Mouse (Mus musculus): ENCODE results near the gene Igsf9. TPM values are rescaled to one million over a fixed set of nuclear protein-coding genes. Genes with fewer than 3 reads are reported as not detected.

The Igsf9 gene
- polyA plus RNA-seq (2015; fragmentation: Nextera tagmentation; extraction: Ambion mirVana): 17.4 and 20.4 TPM in 2 replicates

GRCm38 (mm10) chr1:172481540-172482280, at the start of gene Igsf9:
TSS of gene Igsf9 (plus strand) at chr1:172481788.
- H3K4me2 ChIP-seq (ENCODE audit: low read depth, low read length): peak within 1 kb of the TSS; percentile 94
- peak; percentile 97 for ATAC-seq (ENCODE audit: low read depth)
- H3K27ac ChIP-seq (ENCODE audit: low read length): peak within 1 kb of the TSS; percentile 93
- H3K9ac ChIP-seq (ENCODE audit: low read length): peak within 1 kb of the TSS; percentile 70
- peaks cover 34% of the 10 kb centered on the region for H3K4me1 ChIP-seq (replicated peaks; ENCODE audit: control insufficient read depth, insufficient read depth, low read length)
- peak within 1 kb of the TSS; percentile 65 for H3K4me3 ChIP-seq (ENCODE audit: low read length)
- H3K9me3 ChIP-seq (ENCODE audit: control insufficient read depth, low read length): no peaks in the 10 kb centered on the region
- H3K36me3 ChIP-seq (ENCODE audit: control insufficient read depth, insufficient read depth, low read length): no peaks in the 10 kb centered on the region
- WGBS: under 1% methylated on average over 38 of the region's 38 CpGs
- no peaks in the 10 kb centered on the region for H3K27me3 ChIP-seq (ENCODE audit: control insufficient read depth, insufficient read depth, low read depth, low read length)

DNA sequence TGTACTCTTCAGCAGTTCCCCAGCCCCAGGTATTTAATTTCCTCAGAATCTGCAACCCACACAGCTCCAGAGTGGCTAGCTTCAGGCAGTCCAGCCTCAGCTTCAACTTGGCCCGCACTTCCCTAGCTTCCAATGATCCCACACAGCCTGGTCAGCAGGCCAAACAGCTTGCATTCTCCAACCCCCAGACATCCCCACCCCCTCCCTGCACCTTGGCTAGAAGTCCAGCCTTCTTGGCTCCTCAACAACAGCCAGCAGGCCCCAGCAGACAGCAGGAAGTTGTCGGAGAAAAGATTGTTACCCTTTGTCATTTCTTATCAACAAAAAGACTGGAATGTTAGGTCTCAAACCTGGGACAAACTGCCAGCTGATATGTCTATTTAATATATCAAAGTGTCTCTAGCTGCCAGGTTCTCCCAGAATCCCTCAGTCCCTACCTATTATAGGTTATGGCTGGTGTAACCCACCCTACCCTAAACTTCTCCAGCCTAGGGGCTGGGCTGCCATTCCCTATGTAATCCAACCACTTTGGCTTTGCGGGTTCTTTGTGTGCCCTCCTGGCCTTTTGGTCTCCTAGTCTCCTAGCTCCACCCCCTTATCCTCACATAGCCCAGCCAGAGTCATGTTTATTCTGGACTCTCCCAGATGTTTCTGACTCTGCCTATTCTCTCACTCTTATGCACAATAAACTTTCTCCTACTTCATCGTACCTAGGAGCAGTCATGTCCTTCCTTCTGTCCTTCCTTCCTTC, 49.6 kb upstream of the Igsf9 start:
- Histone ChIP-seq H3K36me3 (ENCODE audit: control insufficient read depth, insufficient read depth, low read length) (no peaks in the 10 kb centered on the region), H3K4me3 (ENCODE audit: low read length) (no peak overlapping the region), H3K27ac (ENCODE audit: low read length) (peak overlapping the region; percentile 19; the same call in 1 of the 2 replicates), H3K27me3 (ENCODE audit: control insufficient read depth, insufficient read depth, low read depth, low read length) (no peaks in the 10 kb centered on the region), H3K9ac (ENCODE audit: low read length) (no peak overlapping the region), H3K9me3 (ENCODE audit: control insufficient read depth, low read length) (no peaks in the 10 kb centered on the region), H3K4me2 (ENCODE audit: low read depth, low read length) (no peak overlapping the region), H3K4me1 (replicated peaks; ENCODE audit: control insufficient read depth, insufficient read depth, low read length) (peaks cover 14% of the 10 kb centered on the region)
- 12% methylated on average over 4 of the region's 4 CpGs for WGBS
- peak; percentile 80 for ATAC-seq (ENCODE audit: low read depth)

DNA sequence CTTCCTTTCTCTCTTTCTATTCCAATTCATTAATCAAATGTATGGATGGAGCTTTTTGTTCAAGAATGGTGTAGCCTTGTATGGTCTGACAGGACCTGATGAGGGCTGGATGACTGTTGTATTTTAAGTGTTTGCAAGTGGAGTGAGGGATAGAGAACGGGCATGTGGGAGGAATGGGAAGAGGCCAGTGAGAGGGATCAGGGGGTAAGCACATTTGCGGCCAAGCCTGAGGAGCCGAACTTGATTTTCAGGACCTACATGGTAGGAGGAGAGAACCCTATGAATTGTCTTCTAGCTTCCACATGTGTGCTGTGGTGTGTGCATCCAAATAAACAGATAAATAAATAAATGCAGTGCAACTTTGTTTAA, 49.0 kb upstream of the Igsf9 start:
- Histone ChIP-seq H3K27me3 (ENCODE audit: control insufficient read depth, insufficient read depth, low read depth, low read length) (no peaks in the 10 kb centered on the region), H3K4me2 (ENCODE audit: low read depth, low read length) (no peak overlapping the region), H3K27ac (ENCODE audit: low read length) (no peak overlapping the region), H3K36me3 (ENCODE audit: control insufficient read depth, insufficient read depth, low read length) (no peaks in the 10 kb centered on the region), H3K9me3 (ENCODE audit: control insufficient read depth, low read length) (no peaks in the 10 kb centered on the region), H3K9ac (ENCODE audit: low read length) (no peak overlapping the region), H3K4me3 (ENCODE audit: low read length) (no peak overlapping the region), H3K4me1 (replicated peaks; ENCODE audit: control insufficient read depth, insufficient read depth, low read length) (peaks cover 14% of the 10 kb centered on the region)
- no peak for ATAC-seq (ENCODE audit: low read depth)
- 58% methylated on average over 3 of the region's 3 CpGs for WGBS

- Histone ChIP-seq H3K27ac (ENCODE audit: low read length) (no peak overlapping the region), H3K27me3 (ENCODE audit: control insufficient read depth, insufficient read depth, low read depth, low read length) (no peaks in the 10 kb centered on the region), H3K4me2 (ENCODE audit: low read depth, low read length) (no peak overlapping the region), H3K36me3 (ENCODE audit: control insufficient read depth, insufficient read depth, low read length) (no peaks in the 10 kb centered on the region), H3K9ac (ENCODE audit: low read length) (no peak overlapping the region), H3K4me1 (replicated peaks; ENCODE audit: control insufficient read depth, insufficient read depth, low read length) (peaks cover 14% of the 10 kb centered on the region), H3K4me3 (ENCODE audit: low read length) (no peak overlapping the region), H3K9me3 (ENCODE audit: control insufficient read depth, low read length) (no peaks in the 10 kb centered on the region)
- WGBS: 54% methylated on average over 20 of the region's 20 CpGs
- no peak for ATAC-seq (ENCODE audit: low read depth)
Observed at GRCm38 (mm10) chr1:172433012-172433850, 48.4 kb upstream of the Igsf9 start.

- Histone ChIP-seq H3K4me2 (ENCODE audit: low read depth, low read length) (no peak overlapping the region), H3K27me3 (ENCODE audit: control insufficient read depth, insufficient read depth, low read depth, low read length) (no peaks in the 10 kb centered on the region), H3K4me1 (replicated peaks; ENCODE audit: control insufficient read depth, insufficient read depth, low read length) (peaks cover 14% of the 10 kb centered on the region), H3K36me3 (ENCODE audit: control insufficient read depth, insufficient read depth, low read length) (no peaks in the 10 kb centered on the region), H3K4me3 (ENCODE audit: low read length) (no peak overlapping the region), H3K27ac (ENCODE audit: low read length) (no peak overlapping the region), H3K9me3 (ENCODE audit: control insufficient read depth, low read length) (no peaks in the 10 kb centered on the region), H3K9ac (ENCODE audit: low read length) (no peak overlapping the region)
- no peak for ATAC-seq (ENCODE audit: low read depth)
- 88% methylated on average over 4 of the region's 4 CpGs for WGBS
Observed at GRCm38 (mm10) chr1:172433851-172434165, 47.8 kb upstream of the Igsf9 start.

GRCm38 (mm10) chr1:172436785-172437184, 44.8 kb upstream of the Igsf9 start:
- Histone ChIP-seq H3K36me3 (ENCODE audit: control insufficient read depth, insufficient read depth, low read length) (no peaks in the 10 kb centered on the region), H3K9ac (ENCODE audit: low read length) (no peak overlapping the region), H3K4me2 (ENCODE audit: low read depth, low read length) (no peak overlapping the region), H3K27me3 (ENCODE audit: control insufficient read depth, insufficient read depth, low read depth, low read length) (no peaks in the 10 kb centered on the region), H3K4me1 (replicated peaks; ENCODE audit: control insufficient read depth, insufficient read depth, low read length) (peaks cover 10% of the 10 kb centered on the region), H3K27ac (ENCODE audit: low read length) (no peak overlapping the region), H3K4me3 (ENCODE audit: low read length) (no peak overlapping the region), H3K9me3 (ENCODE audit: control insufficient read depth, low read length) (no peaks in the 10 kb centered on the region)
- no peak for ATAC-seq (ENCODE audit: low read depth)
- 25% methylated on average over 6 of the region's 6 CpGs for WGBS

DNA sequence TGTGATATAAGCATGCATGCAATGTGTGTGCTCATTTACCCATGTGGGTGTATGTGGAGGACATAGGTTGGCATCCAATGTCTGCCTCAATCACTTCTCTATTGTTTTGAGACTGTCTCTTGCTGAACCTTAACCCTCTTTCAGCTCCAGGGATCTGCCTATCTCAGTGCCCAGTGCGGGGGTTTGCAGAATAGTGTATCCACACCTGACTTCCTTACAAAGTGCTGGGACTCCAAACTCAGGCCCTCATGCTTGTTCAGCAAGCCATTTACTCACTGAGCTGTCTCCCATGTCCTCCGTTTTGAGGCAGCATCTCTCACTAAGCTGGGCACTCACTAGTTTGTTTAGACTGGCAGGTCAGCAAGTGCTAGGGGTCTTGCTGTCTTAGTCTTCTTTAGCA, 43.0 kb upstream of the Igsf9 start:
- WGBS: 64% methylated on average over 2 of the region's 2 CpGs

GRCm38 (mm10) chr1:172440521-172440920, 41.1 kb upstream of the Igsf9 start:
- no peaks in the 10 kb centered on the region for H3K36me3 ChIP-seq (ENCODE audit: control insufficient read depth, insufficient read depth, low read length)
- no peak overlapping the region for H3K27ac ChIP-seq (ENCODE audit: low read length)
- H3K4me2 ChIP-seq (ENCODE audit: low read depth, low read length): no peak overlapping the region
- no peak overlapping the region for H3K4me3 ChIP-seq (ENCODE audit: low read length)
- no peaks in the 10 kb centered on the region for H3K27me3 ChIP-seq (ENCODE audit: control insufficient read depth, insufficient read depth, low read depth, low read length)
- 76% methylated on average over 3 of the region's 3 CpGs for WGBS
- no peak overlapping the region for H3K9ac ChIP-seq (ENCODE audit: low read length)
- H3K9me3 ChIP-seq (ENCODE audit: control insufficient read depth, low read length): no peaks in the 10 kb centered on the region
- ATAC-seq (ENCODE audit: low read depth): no peak
- H3K4me1 ChIP-seq (replicated peaks; ENCODE audit: control insufficient read depth, insufficient read depth, low read length): no peaks in the 10 kb centered on the region

More for the DNA sequence above, 43.0 kb upstream of the Igsf9 start:
- no peak for ATAC-seq (ENCODE audit: low read depth)
- H3K4me2 ChIP-seq (ENCODE audit: low read depth, low read length): no peak overlapping the region
- no peak overlapping the region for H3K4me3 ChIP-seq (ENCODE audit: low read length)
- H3K9ac ChIP-seq (ENCODE audit: low read length): no peak overlapping the region
- H3K27me3 ChIP-seq (ENCODE audit: control insufficient read depth, insufficient read depth, low read depth, low read length): no peaks in the 10 kb centered on the region
- H3K27ac ChIP-seq (ENCODE audit: low read length): no peak overlapping the region
- no peaks in the 10 kb centered on the region for H3K4me1 ChIP-seq (replicated peaks; ENCODE audit: control insufficient read depth, insufficient read depth, low read length)
- H3K36me3 ChIP-seq (ENCODE audit: control insufficient read depth, insufficient read depth, low read length): no peaks in the 10 kb centered on the region
- no peaks in the 10 kb centered on the region for H3K9me3 ChIP-seq (ENCODE audit: control insufficient read depth, low read length)

DNA sequence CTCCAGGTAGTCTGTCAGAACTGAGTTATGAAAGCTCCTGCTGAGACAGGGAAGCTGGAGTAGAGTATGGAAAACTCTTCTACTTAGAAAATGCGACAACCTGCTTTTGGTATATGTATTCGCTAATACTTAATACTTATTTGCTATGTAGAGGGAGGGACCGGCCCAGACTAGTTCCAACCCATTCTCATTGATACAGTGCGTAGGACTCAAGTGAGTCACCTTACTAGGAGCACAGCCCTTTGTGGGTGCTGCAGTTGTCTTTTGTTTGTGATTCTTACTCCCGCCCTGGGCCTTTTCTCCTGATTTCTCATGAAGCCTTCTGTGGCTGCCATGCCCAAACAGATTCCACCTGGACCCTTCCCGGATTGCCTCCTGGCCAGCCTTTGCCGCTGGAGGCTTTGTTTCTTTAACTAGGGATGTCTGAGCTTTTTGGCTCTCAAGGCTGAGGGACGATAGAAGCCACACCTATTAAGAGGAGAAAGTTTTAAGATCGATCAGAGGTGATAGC, 39.6 kb upstream of the Igsf9 start:
- H3K36me3 ChIP-seq (ENCODE audit: control insufficient read depth, insufficient read depth, low read length): no peaks in the 10 kb centered on the region
- no peaks in the 10 kb centered on the region for H3K4me1 ChIP-seq (replicated peaks; ENCODE audit: control insufficient read depth, insufficient read depth, low read length)
- no peaks in the 10 kb centered on the region for H3K27me3 ChIP-seq (ENCODE audit: control insufficient read depth, insufficient read depth, low read depth, low read length)
- no peak overlapping the region for H3K27ac ChIP-seq (ENCODE audit: low read length)
- no peak for ATAC-seq (ENCODE audit: low read depth)
- no peak overlapping the region for H3K4me2 ChIP-seq (ENCODE audit: low read depth, low read length)
- no peak overlapping the region for H3K4me3 ChIP-seq (ENCODE audit: low read length)
- H3K9me3 ChIP-seq (ENCODE audit: control insufficient read depth, low read length): no peaks in the 10 kb centered on the region
- 77% methylated on average over 9 of the region's 9 CpGs for WGBS
- no peak overlapping the region for H3K9ac ChIP-seq (ENCODE audit: low read length)

Data from lung, embryonic 16.5 days (tissue).